Mouse (Mus musculus): Measurements from ENCODE around the gene Fthl17d.
A peak's percentile ranks its signal among the peaks of the same experiment; 100 is the strongest.
"Not testable (repeated sequence)": the region's sequence is repeated elsewhere in the genome, so short reads cannot be mapped to it uniquely, and the experiment has no call there.

Gene Fthl17d

GRCm38 (mm10) chrX:8986655-8987054 is at the start of gene Fthl17d:
Gene Fthl17d, minus strand, starts transcription at chrX:8986755.
- DNase-seq (ENCODE audit: extremely low spot score, low spot score) = not testable (repeated sequence)

- not testable (repeated sequence) for DNase-seq (ENCODE audit: extremely low spot score, low spot score)
These were observed 46.6 kb upstream of the Fthl17d start, which contains the start of gene Fthl17e for GRCm38 (mm10) chrX:9033193-9033592. Gene Fthl17e, plus strand, starts transcription at chrX:9033493.

GRCm38 (mm10) chrX:9019481-9019880 is 32.9 kb upstream of the Fthl17d start:
- DNase-seq (ENCODE audit: extremely low spot score, low spot score) = no peak

- no peak for DNase-seq (ENCODE audit: extremely low spot score, low spot score)
These were observed 29.5 kb upstream of the Fthl17d start for GRCm38 (mm10) chrX:9016079-9016478.

- not testable (repeated sequence) for DNase-seq (ENCODE audit: extremely low spot score, low spot score)
These were observed 10.1 kb downstream of the Fthl17d start, which contains the start of gene Fthl17c for GRCm38 (mm10) chrX:8976459-8976858. Gene Fthl17c, minus strand, starts transcription at chrX:8976559.

GRCm38 (mm10) chrX:8964618-8965017 is 21.9 kb downstream of the Fthl17d start:
- DNase-seq (ENCODE audit: extremely low spot score, low spot score) = not testable (repeated sequence)

DNA sequence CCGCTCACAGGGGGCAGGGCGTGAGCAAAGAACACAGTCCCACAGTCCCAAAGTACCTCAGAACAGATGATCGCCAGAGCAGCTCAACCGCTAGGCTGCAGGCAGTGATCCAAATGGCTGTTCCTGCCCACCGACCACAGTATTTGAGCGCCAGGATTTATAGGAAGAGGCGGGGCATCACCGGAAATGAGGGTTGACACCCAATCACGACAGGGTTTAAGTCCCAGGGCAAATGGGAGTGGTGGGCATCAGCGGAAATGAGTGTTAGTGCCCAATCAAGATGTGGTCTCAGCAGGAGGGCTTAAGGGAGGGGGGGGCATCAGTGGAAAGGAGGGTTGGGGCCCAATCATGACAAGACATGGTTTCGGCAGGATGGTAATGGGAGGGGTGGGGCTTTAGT is 23.7 kb downstream of the Fthl17d start, which contains the start of gene Fthl17b:
Fthl17b (minus strand) TSS at position 101 of the 400 bp plus-strand sequence.
- not testable (repeated sequence) for DNase-seq (ENCODE audit: extremely low spot score, low spot score)

GRCm38 (mm10) chrX:8948130-8948805 is 38.3 kb downstream of the Fthl17d start:
- peak; percentile 71 for DNase-seq (ENCODE audit: extremely low spot score, low spot score)

- DNase-seq (ENCODE audit: extremely low spot score, low spot score) = no peak
These were observed 42.5 kb downstream of the Fthl17d start for GRCm38 (mm10) chrX:8944041-8944440.

All from neural tube, embryonic 10.5 days (tissue).